In genomic region chr1:72454733-72455201, GRCm38 (mm10) we compare ENCODE assay signal across 12 mouse cellular contexts.
A peak's percentile ranks its signal among the peaks of the same experiment; 100 is the strongest.
DNase-seq lines count a peak whose midpoint lies in the region; ATAC-seq and TF ChIP-seq lines count a peak whose summit lies in the region.
"Had no signal": no experiment of that assay in that cellular context is flagged by ENCODE, and none has a peak within 500 bp of the region (broad histone marks: within the 10 kb centered on the region; RNA-seq: fewer than 3 reads in every experiment).

No protein-coding gene starts in this region.

- no peaks in the 10 kb centered on the region for H3K27me3 ChIP-seq in kidney, postnatal 0 days (ENCODE audit: insufficient read depth, low read length)
- H3K27me3 ChIP-seq in forebrain, embryonic 14.5 days (replicated peaks; ENCODE audit: control insufficient read depth, insufficient read depth, low read length), result no peaks in the 10 kb centered on the region
- no peaks in the 10 kb centered on the region for H3K27me3 ChIP-seq in neural tube, embryonic 13.5 days
- H3K27me3 ChIP-seq: CH12.LX; liver, embryonic 12.5 days had no signal

- peak; percentile 78 for DNase-seq in kidney, postnatal 0 days (ENCODE audit: low spot score)
- DNase-seq in kidney, postnatal 36 days, result no peak
- peak; percentile 64 for DNase-seq in forebrain, embryonic 14.5 days (ENCODE audit: low spot score)
- DNase-seq in forelimb bud, embryonic 11.5 days (ENCODE audit: low read depth, low spot score), result peak; percentile 8
- no peak for DNase-seq in urinary bladder, postnatal 36 days (ENCODE audit: low spot score in 2 of 2)
- no peak for DNase-seq in thymus, postnatal 25 days
- DNase-seq: adrenal gland, adult 8-10 months; cerebellum, postnatal 25 days; lung, postnatal 14 days had no signal

- no peak overlapping the region for H3K27ac ChIP-seq in kidney, postnatal 0 days
- H3K27ac ChIP-seq in forebrain, embryonic 14.5 days (ENCODE audit: low read depth, low read length), result peak overlapping the region; percentile 68
- peak overlapping the region; percentile 90 for H3K27ac ChIP-seq in neural tube, embryonic 13.5 days (replicated peaks)
- H3K27ac ChIP-seq: liver, embryonic 12.5 days had no signal

- H3K36me3 ChIP-seq in kidney, postnatal 0 days (ENCODE audit: insufficient read depth, low read length), result no peaks in the 10 kb centered on the region
- no peaks in the 10 kb centered on the region for H3K36me3 ChIP-seq in forebrain, embryonic 14.5 days (ENCODE audit: control insufficient read depth, insufficient read depth, low read length)
- 0 out of 2 replicates have a peak, but pooled peaks cover 3% of the 10 kb centered on the region for H3K36me3 ChIP-seq in neural tube, embryonic 13.5 days
- H3K36me3 ChIP-seq: liver, embryonic 12.5 days had no signal

- peak; percentile 71 for ATAC-seq in kidney, postnatal 0 days (replicated peaks; ENCODE audit: low FRiP score, low read depth)
- ATAC-seq in forebrain, embryonic 14.5 days, result peak; percentile 66; the same call in 1 of the 2 replicates
- peak; percentile 68; the same call in 1 of the 2 replicates for ATAC-seq in neural tube, embryonic 13.5 days (ENCODE audit: low read depth)
- ATAC-seq: liver, embryonic 12.5 days had no signal

- H3K4me1 ChIP-seq in kidney, postnatal 0 days (replicated peaks; ENCODE audit: insufficient read depth, low read length), result no peaks in the 10 kb centered on the region
- peaks cover 11% of the 10 kb centered on the region for H3K4me1 ChIP-seq in forebrain, embryonic 14.5 days (ENCODE audit: control insufficient read depth, insufficient read depth, low read length)
- H3K4me1 ChIP-seq in neural tube, embryonic 13.5 days (replicated peaks), result peaks cover 37% of the 10 kb centered on the region
- H3K4me1 ChIP-seq: liver, embryonic 12.5 days had no signal

- H3K4me3 ChIP-seq in kidney, postnatal 0 days (replicated peaks; ENCODE audit: low read depth, low read length), result no peak overlapping the region
- no peak overlapping the region for H3K4me3 ChIP-seq in forebrain, embryonic 14.5 days (ENCODE audit: low read depth, low read length)
- H3K4me3 ChIP-seq in neural tube, embryonic 13.5 days, result no peak overlapping the region
- H3K4me3 ChIP-seq: liver, embryonic 12.5 days had no signal

- no peaks in the 10 kb centered on the region for H3K9me3 ChIP-seq in kidney, postnatal 0 days (replicated peaks; ENCODE audit: low read length)
- no peaks in the 10 kb centered on the region for H3K9me3 ChIP-seq in forebrain, embryonic 14.5 days (replicated peaks; ENCODE audit: control insufficient read depth, low read length)
- no peaks in the 10 kb centered on the region for H3K9me3 ChIP-seq in neural tube, embryonic 13.5 days
- H3K9me3 ChIP-seq: liver, embryonic 12.5 days had no signal

- H3K9ac ChIP-seq in kidney, postnatal 0 days (ENCODE audit: low read depth, low read length), result no peak overlapping the region
- no peak overlapping the region for H3K9ac ChIP-seq in forebrain, embryonic 14.5 days (ENCODE audit: low read length)
- no peak overlapping the region for H3K9ac ChIP-seq in neural tube, embryonic 13.5 days
- H3K9ac ChIP-seq: liver, embryonic 12.5 days had no signal

- TF ChIP-seq CTCF in kidney, postnatal 0 days (IDR thresholded peaks at IDR 0.05; ENCODE audit: low read depth), result peak; percentile 33; the same call in 1 of the 2 replicates

- WGBS in kidney, postnatal 0 days, result 34% methylated on average over 6 of the region's 6 CpGs
- 23% methylated on average over 6 of the region's 6 CpGs for WGBS in forebrain, embryonic 14.5 days
- 44% methylated on average over 6 of the region's 6 CpGs for WGBS in neural tube, embryonic 13.5 days

- H3K4me2 ChIP-seq in kidney, postnatal 0 days (ENCODE audit: low read length), result no peak overlapping the region
- H3K4me2 ChIP-seq in forebrain, embryonic 14.5 days (ENCODE audit: low read length), result no peak overlapping the region
- no peak overlapping the region for H3K4me2 ChIP-seq in neural tube, embryonic 13.5 days
- H3K4me2 ChIP-seq: liver, embryonic 12.5 days had no signal

Comparison
In these comparisons a context has a peak if more than half of its experiments do, and no peak if none do; other contexts are left out.
1. DNase-seq: peak in kidney, postnatal 0 days (single experiment), forebrain, embryonic 14.5 days (single experiment) and forelimb bud, embryonic 11.5 days (single experiment); none in kidney, postnatal 36 days (0 of 2), urinary bladder, postnatal 36 days (0 of 2) and thymus, postnatal 25 days (single experiment).
2. Peak in every context shown above with its lines, with median percentiles within 50 percentile points of each other: ATAC-seq.